Mouse (Mus musculus) left cerebral cortex, adult 9 months (tissue): Measurements from ENCODE around the gene Zfp473.
"Not testable (repeated sequence)": the region's sequence is repeated elsewhere in the genome, so short reads cannot be mapped to it uniquely, and the experiment has no call there.

Experiments used
- DNase-seq, 2 experiments: peaks; one replicate each; pipeline ENCODE4 v3.0.0; 2022; ENCODE audit warnings: low spot score in 2 of 2

Zfp473 gene

DNA sequence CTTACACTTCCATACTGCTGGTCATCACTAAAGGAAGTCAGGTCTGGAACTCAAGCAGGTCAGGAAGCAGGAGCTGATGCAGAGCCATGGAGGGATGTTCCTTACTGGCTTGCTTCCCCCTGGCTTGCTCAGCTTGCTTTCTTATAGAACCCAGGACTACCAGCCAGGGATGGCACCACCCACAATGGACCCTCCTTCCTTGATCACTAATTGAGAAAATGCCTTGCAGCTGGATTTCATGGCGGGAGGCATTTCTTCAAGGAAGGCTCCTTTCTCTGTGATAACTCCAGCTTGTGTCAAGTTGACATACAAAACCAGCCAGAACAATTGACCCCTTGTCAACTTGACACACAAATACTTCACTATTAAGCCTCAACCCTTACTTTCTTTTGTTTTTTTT, at the start of gene Zfp473:
Zfp473 (minus strand) TSS at position 101 of the 400 bp plus-strand sequence.
- not testable (repeated sequence) for DNase-seq

DNA sequence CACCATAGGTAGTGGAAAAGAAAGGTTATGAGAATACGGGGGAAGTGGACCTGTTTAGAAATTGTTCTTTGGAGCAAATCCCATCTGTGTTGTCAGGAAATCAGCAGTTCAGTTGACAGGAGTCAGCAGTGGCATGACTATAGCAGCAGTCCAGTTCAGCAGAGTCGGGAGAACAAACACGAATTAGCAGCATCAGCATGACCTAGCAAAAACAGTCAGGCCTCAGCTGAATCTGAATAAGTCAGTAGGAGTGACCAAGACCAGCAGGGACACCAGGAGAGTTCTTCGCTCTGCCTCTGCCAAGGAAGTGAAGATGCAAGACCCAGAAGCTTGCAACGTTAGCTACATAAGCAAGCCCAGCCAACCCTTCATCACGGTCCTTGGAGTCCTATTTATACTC, 41.9 kb upstream of the Zfp473 start:
- DNase-seq = no peak

DNA sequence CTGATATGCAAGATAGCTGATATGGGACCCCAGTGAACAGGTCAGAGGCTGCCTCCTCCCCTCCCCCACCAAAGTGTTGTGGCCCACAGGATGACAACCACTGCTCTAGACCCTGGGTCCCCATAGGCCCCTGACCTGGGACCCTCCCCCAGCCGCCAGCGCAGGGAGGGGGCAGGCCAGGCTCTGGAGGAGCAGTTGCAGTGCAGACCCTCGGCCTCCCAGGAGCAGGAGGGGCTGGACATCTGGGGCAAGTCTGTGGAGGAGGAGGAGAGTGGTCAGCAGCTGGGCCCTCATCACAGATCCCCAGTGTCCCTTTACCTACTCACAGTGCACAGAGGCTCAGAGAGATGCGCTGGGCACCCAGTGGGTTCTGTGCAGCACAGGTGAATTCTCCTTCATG, 39.2 kb upstream of the Zfp473 start:
- DNase-seq = no peak

DNA sequence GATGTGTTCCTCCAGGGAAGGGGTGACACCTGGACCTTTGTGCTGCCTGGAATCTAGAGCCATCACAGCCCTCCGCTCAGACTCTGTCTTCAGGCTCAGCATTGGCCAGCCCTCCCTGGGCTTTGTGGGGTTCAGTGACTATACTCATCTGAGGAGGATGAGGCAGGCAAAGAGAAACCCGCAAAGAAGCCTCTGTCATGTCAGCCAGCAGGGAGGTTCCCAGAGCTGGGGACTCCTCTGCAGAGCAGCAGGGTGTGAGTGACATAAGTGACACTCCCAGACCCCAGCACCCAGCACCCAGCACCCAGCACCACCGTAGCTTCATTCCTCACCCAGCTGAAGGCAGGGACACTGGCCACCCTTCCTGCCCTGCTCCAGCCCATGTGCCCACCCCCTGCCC, 38.7 kb upstream of the Zfp473 start:
- DNase-seq = no peak

DNA sequence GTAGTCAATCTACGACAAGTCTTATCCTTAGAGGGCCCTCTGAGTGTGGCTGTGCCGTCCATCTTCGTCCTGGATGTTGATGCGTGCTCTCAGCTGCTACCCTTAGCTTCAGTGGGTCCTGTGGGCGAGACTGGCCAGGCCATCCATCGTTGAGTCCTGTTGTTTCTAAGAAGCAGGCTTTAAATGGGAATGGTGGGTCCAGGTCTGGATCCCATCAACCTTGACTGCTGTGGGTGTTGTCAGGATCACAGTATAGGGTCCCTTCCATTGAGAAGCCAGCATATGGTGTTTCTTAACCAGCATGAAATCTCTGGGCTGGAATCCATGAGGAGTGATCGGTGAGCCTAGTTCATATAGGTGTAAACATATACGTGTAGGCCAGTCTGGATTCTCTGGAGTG, 29.3 kb upstream of the Zfp473 start:
- no peak for DNase-seq

DNA sequence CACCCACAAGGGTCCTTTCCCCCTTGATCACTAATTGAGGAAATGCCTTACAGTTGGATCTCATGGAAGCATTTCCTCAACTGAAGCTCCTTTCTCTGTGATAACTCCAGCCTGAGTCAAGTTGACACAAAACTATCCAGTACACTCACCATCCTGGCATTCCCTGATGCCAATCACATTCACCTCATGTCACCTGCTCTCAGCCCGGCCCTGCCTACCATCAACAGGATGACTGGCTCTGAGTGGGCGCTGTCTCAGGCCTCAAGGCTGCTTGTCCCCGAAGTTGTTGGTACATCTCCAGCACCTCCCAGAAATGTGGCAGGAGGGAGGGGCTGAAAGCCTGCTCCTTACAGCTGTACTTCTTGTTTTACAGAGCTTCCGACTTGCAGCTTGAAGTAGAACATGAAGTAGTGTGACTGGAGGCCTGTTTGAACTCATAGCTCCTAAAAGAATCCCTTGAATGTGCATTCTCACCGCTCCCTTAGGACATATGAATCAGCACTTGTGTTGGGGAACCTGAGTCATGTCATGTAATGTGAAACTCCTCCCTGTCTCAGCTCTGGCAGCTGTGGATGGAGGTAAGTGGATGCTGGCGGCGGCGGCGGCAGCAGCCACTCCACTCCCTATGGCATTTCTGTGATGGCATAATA, 26.1 kb upstream of the Zfp473 start:
- no peak for DNase-seq

DNA sequence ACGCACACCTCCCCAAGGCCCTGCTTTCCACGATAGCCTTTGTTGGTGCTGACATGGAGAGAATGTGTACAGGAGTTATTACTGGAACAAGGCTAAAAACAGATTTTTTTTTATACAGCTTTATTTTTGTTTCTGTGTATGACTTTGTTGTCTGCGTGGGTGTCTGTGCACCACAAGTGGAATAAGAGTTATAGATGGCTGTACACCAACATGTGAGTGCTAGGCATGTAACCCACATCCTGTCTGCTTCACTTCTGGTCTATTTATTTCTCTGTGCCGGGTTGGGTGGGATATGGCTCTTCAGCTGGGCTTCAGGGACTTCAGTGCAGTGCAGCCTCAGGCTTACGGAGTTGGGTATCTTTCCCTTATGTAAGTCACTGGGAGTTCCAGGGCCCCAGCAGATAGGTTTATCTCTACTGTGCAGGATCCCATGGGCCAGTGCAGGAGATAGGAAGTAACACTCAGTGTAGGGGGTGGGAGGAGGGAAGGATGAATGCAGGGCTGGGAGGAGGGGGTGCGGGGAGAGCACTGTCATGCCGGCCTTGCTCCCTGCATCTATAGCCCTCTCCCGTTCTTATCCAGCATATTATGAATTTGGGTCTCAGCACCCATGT, 21.8 kb upstream of the Zfp473 start:
- DNase-seq = no peak

DNA sequence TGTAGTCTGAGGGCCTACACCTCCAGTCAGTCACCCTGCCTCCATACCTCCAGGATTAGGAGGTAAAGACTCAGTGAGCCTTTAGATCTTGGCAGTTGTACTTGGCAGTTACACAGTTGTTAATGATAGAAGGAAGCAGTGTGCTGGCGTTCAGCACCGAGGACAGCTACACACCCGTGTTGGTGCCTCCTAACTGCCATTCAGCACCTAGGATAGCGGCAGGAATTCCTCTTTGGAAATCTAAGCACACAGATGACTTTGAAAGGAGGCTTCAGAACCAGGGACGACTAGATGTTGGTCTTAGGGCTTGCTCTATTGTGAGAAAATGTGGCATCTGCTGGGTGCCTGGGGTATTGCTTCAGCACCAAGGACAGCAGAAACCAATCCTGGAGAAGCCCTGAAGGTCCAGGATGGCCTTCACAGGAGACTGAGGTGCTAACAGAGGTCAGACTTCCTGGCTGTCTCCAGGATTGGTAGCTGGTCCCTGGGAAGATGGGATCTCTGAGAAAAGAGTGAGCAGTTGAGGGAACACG, 19.3 kb upstream of the Zfp473 start:
- DNase-seq = no peak

DNA sequence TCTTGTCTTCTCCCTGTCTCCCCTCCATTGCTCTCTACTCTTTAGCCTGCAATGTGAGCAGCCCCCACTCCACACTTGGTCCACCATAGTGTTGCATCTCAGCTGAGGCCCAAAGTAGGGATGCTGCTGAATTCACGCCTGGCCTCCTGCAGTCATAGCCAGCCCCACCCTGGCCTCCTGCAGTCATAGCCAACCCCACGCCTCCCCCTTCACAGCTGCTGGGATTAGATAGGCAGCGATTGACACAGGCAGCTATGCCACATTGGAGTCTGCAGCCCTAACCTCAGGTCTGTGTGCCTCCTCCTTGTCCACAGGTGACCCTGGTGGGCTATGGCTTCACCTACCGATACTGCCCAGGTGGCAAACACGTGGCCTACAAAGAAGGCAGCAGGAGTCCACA, 17.3 kb upstream of the Zfp473 start:
- DNase-seq = no peak

DNA sequence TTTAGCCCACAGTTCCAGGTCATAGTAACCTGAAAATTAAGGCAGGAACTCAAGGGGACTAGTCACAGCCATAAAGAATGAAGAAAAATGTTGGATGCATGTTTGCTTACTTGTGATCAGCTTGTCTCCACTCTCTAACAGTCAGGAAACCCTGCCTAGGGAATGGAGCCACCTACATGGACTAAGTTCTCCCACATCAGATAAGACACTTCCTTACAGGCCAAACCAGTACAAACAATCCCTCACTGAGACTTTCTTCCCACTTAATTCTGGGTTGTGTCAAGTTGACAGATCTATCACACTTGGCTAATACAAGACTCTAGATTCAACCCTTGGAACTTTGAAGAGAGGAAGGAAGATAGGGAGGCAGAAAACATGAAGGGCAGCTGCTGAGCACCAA, 9.5 kb upstream of the Zfp473 start:
- no peak for DNase-seq

DNA sequence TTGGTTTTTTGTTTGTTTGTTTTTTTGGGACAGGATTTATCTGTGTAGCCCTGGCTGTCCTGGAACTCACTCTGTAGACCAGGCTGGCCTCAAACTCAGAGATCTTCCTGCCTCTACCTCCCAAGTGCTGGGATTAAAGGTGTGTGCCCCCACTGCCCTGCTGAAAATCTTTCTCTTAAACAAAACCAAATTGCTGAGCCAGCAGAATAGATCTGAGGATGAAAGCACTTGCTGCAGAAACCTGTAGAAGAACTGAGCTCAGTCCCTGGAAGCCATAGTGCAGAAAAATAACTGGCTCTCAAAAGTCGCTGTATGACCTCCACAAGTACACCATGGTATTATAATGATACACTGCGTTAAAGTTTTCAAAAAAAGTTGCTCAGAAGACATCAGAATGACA, 6.3 kb upstream of the Zfp473 start:
- no peak for DNase-seq

DNA sequence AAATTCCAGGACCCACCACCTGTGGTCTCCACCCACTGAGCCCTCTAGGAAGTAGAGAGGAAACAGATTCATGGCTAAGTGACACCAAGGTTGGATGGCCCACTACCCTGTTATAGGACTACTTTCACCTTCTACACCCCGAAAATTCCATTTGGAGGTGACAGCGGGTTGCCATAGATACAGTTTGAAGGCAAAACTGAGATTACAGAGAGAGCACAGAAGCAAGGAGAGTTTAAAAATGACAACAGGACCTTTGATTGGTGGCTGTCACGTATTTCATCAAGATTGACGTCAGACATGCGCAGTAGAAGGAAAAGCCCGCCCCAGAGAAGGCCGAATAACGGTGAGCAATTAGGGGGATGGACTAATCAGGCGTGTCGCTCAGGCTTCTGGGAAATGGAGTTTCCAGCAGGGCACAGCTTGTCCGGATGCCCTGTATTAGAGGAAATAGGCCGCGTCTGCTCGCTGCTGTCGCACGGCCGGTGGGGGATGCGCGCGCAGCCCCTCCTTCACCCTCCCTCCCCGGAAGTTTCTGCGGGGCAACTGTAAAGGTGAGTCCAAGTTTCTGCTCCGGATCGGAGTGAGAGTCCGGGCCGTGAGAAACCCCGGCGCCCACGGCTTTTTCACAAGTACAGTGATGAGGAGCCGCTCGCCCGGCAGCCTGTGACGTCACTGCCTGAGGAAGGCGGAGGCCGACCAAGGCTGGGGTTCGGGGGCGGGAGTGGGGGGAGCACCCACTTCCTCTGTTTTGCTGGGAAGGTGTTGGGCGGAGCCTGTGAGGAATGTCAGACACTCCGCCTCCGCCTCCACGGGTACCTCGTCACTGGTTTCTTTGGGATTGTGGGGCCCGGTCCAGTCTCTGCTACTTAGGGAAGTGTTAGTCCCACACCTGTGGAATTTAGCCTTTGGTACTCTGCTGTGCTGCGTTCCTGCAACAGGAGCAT, 2.5 kb downstream of the Zfp473 start, which contains the start of gene Vrk3:
Vrk3 (plus strand) TSS at position 313 of the 944 bp plus-strand sequence.
- DNase-seq = peak; percentile 94 to 96

DNA sequence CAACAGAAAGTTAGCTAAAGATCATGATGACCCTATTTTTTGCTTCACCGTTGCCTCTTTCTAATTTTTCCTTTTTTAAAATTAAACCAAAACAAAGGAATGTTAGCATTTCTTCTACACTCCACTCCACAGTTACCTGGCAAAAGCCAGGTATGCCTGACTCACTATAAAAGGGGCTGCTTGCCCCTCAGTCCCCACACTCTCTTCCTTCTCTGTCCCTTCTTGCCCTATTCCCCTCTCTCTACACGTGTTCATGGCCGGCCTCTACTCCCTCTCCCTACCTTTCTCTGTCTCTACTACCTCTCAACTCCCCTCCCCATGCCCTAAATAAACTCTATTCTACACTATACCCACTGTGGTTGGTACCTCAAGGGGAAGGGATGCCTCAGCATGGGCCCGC, 3.7 kb downstream of the Zfp473 start:
- DNase-seq = no peak

DNA sequence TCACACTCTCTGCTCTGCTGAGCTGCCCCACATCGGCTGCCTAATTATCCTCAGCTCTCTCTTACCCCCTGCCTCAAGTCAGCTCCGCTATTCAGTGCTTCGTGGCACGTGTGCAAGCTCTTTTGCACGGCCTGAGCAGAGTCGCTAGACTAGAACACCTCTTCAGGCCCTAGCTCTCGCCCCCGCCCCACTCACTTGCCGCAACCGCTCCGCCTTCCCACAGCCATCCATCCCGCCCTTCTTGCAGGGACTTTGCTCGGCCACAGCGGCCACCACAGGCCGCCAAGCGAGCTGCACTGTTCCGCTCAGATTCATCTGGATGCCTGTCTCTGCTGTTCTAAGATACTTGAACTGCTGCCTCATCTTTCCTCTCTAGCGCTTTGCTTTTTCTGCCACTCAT, 5.8 kb downstream of the Zfp473 start:
- DNase-seq = peak; percentile 23 to 74

DNA sequence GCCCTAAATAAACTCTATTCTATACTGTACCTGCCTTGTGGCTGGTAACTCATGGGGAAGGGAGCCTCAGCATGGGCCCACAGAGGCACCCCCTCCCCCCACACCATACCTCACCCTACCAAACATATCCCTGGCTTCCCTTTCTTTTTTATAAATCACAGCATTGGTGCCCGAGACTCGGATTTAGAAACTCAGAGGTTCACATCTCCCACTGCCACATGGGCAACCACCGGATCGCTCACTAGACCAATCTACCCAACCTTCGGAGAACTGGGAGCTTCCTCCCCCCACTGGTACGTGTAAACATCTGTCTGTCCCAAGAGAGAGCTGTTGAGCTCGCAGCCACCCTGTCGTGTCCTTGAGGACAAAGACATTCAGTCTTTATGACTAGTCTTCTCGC, 6.6 kb downstream of the Zfp473 start:
- DNase-seq = no peak

DNA sequence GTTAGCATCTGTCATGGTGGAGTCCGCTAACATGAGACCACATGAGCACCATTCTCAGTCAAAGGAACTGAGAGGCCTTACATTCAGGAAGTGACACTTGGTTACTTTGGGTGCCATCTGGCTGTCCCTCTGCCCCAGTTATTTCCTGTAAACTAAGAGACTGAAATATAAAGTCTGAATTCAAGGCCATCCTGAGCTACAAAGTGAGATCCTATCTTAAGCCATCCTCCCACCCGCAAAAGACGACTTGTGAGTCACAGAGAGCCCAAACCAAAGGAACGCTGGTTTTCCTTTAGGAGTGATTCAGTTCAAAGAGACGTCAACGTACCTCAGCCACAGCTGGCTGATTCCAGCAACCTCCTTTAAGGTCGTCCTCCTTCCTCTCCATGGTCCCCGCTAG, 9.5 kb downstream of the Zfp473 start:
- DNase-seq = no peak

DNA sequence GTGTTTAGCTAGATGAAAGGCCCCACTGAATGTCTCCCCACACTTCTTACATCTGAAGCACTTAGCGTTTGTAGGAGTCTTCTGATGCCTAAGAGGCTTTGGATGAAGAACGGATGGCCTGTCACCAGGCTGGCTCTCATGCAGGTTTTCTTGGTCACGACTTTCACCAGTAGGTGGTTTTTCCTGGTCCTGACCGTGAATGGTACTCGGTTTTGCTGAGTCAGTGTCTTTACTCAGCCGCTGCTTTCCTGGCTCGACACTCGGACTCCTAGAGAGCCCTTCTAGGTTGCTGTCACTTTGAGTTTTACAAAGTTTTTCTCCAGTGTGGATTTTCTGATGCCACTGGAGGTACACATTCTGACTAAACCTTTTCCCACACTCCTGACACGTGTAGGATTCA, 17.1 kb downstream of the Zfp473 start:
- DNase-seq = no peak

DNA sequence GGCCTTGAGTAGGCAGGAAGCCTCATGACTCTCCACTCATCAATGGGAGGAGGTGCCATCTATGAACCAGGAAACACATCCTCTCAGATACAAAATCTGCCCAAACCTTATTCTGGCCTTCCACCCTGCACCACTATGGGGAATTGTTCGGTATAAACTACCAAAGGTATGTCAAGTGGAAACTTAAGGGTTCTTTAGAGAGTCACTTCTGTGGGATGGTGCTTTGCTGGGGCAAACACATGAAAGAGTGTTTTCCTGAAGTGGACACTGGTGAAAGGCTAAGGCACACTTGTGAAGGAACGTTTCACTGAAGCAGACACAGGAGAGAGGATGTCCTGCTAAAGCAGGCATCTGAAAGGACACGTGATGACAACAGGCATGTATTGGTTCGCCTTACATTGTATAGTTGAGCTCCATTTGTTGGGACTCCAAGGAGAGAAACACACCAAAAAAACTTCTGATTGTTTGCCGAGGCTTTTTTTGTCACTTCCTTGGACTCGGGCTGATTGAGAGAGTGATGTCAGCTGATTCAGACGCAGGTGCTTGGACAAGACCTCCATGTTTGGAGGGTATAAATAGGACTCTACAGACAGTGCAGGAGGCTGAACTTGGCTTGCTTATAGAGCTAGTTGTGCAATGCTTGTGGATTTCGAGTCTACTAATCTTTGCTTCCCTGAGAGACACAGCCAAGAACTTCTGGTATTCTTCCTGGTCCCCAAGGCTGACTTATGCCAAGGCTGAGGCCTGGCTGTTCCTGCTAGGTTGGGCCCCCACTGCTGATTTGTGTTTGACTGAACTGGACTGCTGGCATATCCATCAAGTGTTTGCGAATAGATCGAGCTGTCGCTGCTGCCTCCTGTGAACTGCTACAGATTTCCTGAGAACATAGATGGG, 22.5 kb downstream of the Zfp473 start:
- no peak for DNase-seq

DNA sequence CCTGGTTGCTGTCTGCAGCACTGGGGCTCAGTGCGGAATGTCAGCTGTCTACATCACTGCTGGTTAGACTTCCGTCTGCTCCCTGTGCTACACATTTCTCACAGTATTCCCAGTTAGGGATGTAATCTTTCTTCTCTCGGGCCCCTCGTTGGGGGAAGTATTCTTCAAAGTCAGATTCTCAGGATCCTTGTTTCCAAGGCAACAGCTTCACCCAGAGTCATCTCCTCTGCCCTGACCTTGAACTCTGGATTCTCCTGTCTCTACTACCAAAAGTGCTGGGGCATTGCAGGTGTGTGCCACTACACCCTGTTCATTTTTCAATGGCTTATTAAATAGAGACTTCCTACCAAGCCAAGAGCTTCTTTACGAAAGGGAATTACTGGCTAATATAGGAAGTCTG, 23.7 kb downstream of the Zfp473 start:
- no peak for DNase-seq

DNA sequence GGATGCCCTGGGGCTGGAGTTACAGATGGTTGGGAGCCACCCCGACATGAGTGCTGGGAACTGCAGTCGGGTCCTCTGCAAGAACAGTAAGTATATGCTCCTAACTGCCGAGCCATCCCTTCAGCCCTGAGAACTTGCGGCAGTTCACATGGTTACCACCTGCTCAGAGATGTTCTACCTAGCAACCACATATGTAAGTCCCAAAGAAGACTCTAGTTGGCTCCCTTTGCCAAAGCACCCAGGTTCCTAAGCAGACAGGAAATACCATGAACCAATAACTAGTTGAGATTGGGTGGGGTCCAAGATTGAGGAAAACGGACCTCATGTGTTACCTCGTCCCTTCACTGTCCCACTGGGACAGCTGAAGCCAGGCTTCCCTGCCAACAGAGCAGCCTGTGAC, 24.5 kb downstream of the Zfp473 start:
- DNase-seq = peak in 1 of 2 experiments; percentile 12

DNA sequence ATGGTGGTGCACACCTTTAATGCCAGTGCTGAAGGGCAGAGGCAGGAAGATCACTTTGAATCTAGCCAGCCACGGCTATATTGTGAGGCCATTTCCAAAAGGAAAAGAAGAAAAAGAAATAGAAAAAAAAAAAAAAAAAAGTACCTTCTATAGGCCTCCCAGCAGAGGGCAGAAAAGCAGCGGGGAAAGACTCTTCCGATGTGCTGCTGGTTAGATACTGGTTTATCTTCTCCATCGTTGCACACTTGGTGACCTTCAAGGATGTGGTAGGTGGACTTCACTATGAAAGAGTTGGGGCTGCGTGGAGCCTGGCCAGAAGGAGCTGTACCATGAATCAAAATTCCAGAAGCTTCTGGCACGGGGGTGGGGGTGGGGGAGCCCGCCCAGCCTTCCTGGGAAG, 26.5 kb downstream of the Zfp473 start:
- DNase-seq = no peak
